Mouse (Mus musculus): Measurements from ENCODE around the gene Scn8a. TPM values are rescaled to one million over a fixed set of nuclear protein-coding genes. Genes with fewer than 3 reads are reported as not detected.
A peak's percentile ranks its signal among the peaks of the same experiment; 100 is the strongest.

The Scn8a gene
- polyA plus RNA-seq, 1 experiment from 2014 or later = 22.7 TPM

DNA sequence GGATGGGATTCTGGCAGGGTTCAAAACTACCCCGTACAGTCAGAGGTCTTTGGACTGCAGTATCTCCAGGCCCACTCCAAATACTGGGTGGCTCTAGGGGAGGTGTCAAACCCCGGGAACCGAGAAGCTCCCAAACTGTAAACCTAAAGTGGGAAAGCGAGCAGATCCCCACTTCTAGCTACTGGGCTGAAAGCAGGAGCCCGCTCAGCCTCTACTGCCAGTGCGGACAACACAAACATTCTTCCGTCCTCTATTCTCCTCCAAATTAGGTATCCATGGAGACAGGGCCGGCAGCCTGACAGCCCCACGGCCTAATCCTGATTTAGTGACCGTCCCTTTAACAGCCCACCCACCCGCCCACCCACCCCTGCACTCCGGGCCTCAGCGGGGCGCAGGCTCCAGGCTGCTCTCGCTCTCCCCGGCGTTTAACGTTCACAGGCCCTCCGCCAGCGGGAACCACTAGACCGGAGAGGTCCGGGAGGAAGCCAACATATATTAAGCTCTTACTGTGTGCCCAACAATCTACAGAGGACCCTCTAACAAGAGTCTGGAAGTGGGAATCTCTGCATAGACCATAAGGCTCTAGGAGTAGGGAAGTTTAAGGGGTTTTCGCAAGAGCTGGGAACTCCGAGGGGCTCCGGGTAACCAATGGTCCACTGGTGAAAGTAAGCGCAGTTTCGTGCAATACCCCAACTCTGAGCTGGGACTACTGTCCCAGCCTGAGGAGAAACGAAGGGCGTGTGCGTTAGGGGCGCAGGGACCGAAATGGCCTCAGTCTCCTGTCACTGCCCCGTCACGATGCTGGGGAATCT lies 207.5 kb downstream of the Scn8a start:
- WGBS = under 1% methylated on average over 34 of the region's 34 CpGs
- Histone ChIP-seq H3K36me3 (replicated peaks) (no peaks in the 10 kb centered on the region), H3K27me3 (replicated peaks) (peaks cover 7% of the 10 kb centered on the region), H3K4me3 (peak overlapping the region; percentile 60), H3K4me2 (peak overlapping the region; percentile 82), H3K9ac (peak overlapping the region; percentile 50), H3K9me3 (no peaks in the 10 kb centered on the region), H3K4me1 (peaks cover 33% of the 10 kb centered on the region), H3K27ac (peak overlapping the region; percentile 46)
- peak; percentile 12 for ATAC-seq (replicated peaks)

DNA sequence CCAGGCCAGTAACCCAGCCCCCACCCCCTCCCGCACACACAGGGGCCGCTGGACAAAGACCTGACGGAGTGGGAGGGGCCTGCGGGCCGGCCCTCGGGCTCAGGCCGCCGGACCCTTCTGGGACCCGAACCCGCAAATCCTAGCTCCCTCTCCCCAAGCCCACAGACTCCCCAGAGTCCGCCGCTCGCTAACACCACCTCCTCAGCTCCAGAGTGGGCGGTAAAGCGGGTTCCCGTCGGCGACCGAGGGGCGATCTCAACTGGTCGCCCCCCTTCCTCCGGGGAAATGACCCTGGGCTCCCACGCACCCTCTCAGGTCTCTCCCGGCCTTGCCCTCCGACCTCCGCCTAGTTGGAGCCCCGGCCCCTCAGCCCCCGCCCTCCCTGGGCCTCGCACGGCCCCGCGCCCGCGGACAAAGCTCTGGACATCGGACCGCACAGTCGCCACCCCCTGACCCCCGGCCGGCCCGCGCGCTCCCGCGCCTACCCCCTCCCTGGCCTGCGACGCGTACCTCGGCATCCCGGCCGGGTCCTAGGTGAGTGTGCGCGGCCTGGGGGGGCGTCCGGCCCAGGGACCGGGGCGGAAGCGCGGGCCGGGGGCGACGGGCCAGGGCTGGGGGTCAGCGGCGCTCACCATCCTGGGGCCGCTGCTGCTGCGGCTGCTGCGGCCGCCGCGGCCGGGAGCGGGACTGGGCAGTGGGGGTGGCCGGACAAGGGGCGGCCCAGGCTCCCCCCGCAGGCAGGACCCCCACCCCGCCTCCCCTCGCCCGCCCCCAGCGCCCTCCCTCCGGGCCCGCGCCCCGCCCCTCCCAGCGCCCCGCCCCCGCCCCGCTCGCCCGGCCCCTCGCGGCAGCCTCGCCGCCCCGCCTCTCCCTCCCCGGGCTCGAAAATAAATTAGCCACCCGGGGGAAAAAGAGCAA lies 208.4 kb downstream of the Scn8a start, which contains the start of gene Fignl2:
TSS of gene Fignl2 (minus strand) at position 755 of the 918 bp plus-strand sequence.
- ATAC-seq (replicated peaks) = peak; percentile 22; the same call in 1 of the 2 replicates
- no peaks in the 10 kb centered on the region for H3K36me3 ChIP-seq (replicated peaks)
- H3K9ac ChIP-seq = peak within 1 kb of the TSS; percentile 50
- peak within 1 kb of the TSS; percentile 60 for H3K4me3 ChIP-seq
- no peaks in the 10 kb centered on the region for H3K9me3 ChIP-seq
- H3K4me2 ChIP-seq = peak within 1 kb of the TSS; percentile 82
- peak within 1 kb of the TSS; percentile 46; the same call in 1 of the 2 replicates for H3K27ac ChIP-seq
- H3K27me3 ChIP-seq (replicated peaks) = peaks cover 7% of the 10 kb centered on the region
- peaks cover 33% of the 10 kb centered on the region for H3K4me1 ChIP-seq
- WGBS = under 1% methylated on average over 68 of the region's 96 CpGs

DNA sequence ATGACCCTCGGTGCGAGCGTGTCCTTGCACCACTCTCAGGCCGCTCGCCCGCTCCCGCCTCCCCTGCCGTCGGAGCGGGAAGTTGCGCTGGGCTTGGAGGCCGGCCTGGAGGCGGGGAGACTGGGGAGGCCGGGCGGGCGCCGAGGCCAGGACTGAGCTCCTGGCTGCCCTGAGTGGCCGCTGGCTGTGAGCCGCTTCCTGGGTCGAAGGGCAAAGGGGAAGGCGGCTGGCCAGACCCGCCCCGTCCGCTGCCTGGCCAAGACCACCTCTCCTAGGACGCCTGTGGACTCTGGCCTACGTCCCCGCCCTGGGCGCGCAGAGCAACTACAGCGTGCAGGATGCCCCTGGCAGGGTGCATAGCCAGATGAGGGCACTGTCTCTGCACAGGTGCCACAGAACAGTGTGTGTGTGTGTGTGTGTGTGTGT lies 209.1 kb downstream of the Scn8a start:
- peaks cover 7% of the 10 kb centered on the region for H3K27me3 ChIP-seq (replicated peaks)
- no peaks in the 10 kb centered on the region for H3K36me3 ChIP-seq (replicated peaks)
- H3K4me3 ChIP-seq = peak overlapping the region; percentile 60
- peaks cover 33% of the 10 kb centered on the region for H3K4me1 ChIP-seq
- peak overlapping the region; percentile 50 for H3K9ac ChIP-seq
- WGBS = 2% methylated on average over 29 of the region's 30 CpGs
- no peak overlapping the region for H3K27ac ChIP-seq
- peak overlapping the region; percentile 82 for H3K4me2 ChIP-seq
- peak; percentile 67 for ATAC-seq (replicated peaks)
- no peaks in the 10 kb centered on the region for H3K9me3 ChIP-seq

DNA sequence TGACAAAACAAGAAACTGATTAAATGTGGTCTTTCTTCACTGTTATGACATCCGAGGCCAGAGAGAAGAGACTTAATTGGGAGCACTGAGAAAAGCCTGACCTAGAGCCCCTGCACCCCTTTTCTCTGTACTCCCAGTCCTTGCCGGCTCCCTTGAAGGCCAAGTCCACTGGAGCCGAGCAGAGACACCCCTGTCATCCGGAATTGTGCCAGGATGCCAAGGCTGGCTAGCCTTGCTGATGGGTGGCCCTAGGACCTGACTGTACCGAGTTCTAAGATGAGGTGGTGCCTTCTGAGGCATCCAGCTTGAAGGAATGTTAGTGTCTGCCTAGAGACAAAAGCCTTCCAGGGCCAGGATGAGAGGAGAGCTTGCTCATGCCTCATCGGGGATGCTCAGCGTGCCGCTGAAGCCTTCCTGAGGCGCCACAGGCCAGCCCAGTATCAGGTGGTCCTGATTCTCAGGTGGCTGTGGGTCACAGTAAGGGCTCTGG lies 210.4 kb downstream of the Scn8a start:
- Histone ChIP-seq H3K27me3 (replicated peaks) (peaks cover 7% of the 10 kb centered on the region), H3K4me1 (peaks cover 33% of the 10 kb centered on the region), H3K27ac (no peak overlapping the region), H3K36me3 (replicated peaks) (no peaks in the 10 kb centered on the region), H3K9me3 (no peaks in the 10 kb centered on the region), H3K9ac (no peak overlapping the region), H3K4me2 (no peak overlapping the region), H3K4me3 (no peak overlapping the region)
- 76% methylated on average over 9 of the region's 9 CpGs for WGBS
- no peak for ATAC-seq (replicated peaks)

DNA sequence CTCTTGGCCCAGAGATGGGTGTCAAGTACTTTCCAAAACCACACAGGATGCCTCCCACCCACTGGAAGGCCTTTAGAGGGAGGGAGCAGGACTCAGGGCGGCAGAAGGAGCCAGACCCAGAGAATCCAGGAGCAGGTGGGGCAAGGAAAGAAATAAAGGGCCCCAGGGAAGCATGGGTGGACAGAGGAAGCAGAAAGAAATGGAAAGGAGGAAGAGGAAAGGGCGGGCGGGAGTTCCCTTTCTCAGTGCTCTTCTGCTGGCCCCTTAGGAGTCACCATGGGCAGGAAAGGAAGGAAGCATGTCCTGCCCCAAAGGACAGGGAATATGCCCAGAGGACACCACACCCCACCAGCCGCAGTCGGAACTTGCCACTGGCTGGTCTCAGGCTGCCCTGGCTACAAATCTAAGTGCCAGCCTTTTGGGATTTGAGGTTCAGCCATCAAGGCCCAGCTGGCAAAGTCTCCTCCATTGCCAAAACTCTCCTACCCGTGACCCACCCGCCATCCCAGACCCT lies 211.4 kb downstream of the Scn8a start:
- no peaks in the 10 kb centered on the region for H3K36me3 ChIP-seq (replicated peaks)
- H3K9ac ChIP-seq = no peak overlapping the region
- H3K4me2 ChIP-seq = no peak overlapping the region
- H3K27ac ChIP-seq = no peak overlapping the region
- ATAC-seq (replicated peaks) = no peak
- no peaks in the 10 kb centered on the region for H3K9me3 ChIP-seq
- no peak overlapping the region for H3K4me3 ChIP-seq
- 79% methylated on average over 7 of the region's 7 CpGs for WGBS
- H3K27me3 ChIP-seq (replicated peaks) = peaks cover 7% of the 10 kb centered on the region
- peaks cover 29% of the 10 kb centered on the region for H3K4me1 ChIP-seq

DNA sequence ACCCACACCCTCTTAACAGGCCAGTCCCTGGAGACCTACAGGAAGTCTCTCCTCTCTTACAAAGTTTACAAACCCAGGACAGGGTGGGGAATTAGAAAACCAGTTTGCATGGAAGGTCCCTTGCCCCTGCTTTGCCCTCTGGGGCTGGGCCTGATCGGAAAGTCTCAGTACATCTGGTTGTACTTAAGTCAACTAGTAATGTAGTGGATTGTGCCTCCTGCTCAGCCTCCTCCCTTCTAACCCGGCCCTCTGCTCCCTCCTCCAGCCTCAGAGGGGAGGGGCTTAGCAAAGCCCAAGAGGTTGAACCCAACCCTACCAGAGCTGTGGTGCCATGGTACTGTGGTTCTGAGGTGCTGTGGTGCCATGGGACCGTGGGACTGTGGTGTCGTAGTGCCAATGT lies 212.6 kb downstream of the Scn8a start:
- no peak for ATAC-seq (replicated peaks)
- Histone ChIP-seq H3K9ac (no peak overlapping the region), H3K27ac (no peak overlapping the region), H3K4me3 (no peak overlapping the region), H3K36me3 (replicated peaks) (no peaks in the 10 kb centered on the region), H3K9me3 (no peaks in the 10 kb centered on the region), H3K4me1 (peaks cover 18% of the 10 kb centered on the region), H3K27me3 (replicated peaks) (peaks cover 7% of the 10 kb centered on the region), H3K4me2 (no peak overlapping the region)
- 62% methylated on average over 4 of the region's 4 CpGs for WGBS

DNA sequence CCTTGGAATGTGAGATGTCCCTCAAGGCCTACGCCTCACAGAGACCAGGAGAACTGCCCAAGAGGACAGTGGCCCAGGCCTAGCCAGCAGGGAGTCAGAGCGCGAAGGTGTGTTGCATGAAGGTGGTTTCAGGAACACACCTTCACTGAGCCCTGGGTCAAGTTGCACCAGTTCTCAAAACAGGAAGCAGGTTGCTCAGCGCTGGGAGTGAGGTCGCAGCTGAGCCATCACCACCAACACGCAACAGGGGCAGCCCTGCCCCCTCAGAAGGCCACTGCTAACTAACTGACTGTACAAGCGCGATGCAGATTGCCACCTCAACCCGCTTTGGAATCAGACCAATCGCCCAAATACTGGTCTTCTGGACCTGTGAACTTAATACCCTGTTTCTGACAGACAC lies 214.8 kb downstream of the Scn8a start:
- H3K4me2 ChIP-seq = no peak overlapping the region
- peaks cover 3% of the 10 kb centered on the region for H3K27me3 ChIP-seq (replicated peaks)
- WGBS = 84% methylated on average over 10 of the region's 10 CpGs

DNA sequence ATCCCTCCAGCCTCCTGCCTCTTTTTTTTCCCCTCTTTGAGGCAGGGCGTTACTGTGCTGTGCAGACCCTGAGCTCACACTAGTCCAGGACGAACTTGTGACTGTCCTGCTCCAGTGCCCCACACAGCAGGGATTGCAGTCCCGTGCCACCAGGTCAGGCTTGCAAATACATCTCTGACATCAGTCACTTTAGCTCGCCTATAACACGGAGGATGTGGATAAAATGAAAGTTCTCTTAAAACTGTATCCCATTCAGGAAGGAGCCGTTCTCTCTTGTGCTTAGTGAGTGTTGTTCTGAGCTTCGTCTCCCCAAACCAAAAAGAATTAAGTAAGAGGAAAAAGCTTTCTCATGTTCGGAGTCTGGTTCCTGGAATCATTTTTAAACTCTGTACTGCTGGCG lies 216.8 kb downstream of the Scn8a start:
- Histone ChIP-seq H3K27me3 (replicated peaks) (no peaks in the 10 kb centered on the region; the same call in 1 of the 2 replicates), H3K9me3 (no peaks in the 10 kb centered on the region), H3K9ac (no peak overlapping the region), H3K36me3 (replicated peaks) (no peaks in the 10 kb centered on the region), H3K4me2 (no peak overlapping the region), H3K4me3 (no peak overlapping the region), H3K27ac (no peak overlapping the region), H3K4me1 (peaks cover 6% of the 10 kb centered on the region; the same call in 1 of the 2 replicates)
- WGBS = 70% methylated on average over 9 of the region's 9 CpGs
- ATAC-seq (replicated peaks) = no peak

More for the DNA sequence above, 214.8 kb downstream of the Scn8a start:
- Histone ChIP-seq H3K36me3 (replicated peaks) (no peaks in the 10 kb centered on the region), H3K4me1 (peaks cover 6% of the 10 kb centered on the region; the same call in 1 of the 2 replicates), H3K4me3 (no peak overlapping the region), H3K9me3 (no peaks in the 10 kb centered on the region), H3K27ac (no peak overlapping the region), H3K9ac (no peak overlapping the region)
- no peak for ATAC-seq (replicated peaks)

DNA sequence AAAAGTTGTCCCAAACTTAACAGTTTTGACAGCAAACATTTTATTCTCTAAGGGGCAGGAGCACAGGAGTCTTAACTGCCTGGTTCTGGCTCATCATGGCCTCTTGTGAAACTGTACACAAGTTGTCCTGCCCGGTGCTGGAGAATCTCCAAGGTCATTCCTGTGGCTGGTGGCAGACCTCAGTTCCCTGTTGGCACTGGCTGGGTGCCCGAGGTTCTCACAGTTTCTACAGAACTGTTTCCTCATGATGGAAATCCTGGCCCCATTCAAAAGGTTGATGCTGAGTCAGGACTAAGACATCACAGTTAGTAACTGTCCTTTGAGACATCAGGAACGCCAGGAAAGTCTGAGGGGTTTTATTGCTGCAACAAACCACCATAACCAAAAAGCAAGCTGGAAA lies 217.3 kb downstream of the Scn8a start:
- ATAC-seq (replicated peaks) = no peak
- Histone ChIP-seq H3K4me2 (no peak overlapping the region), H3K4me1 (peaks cover 6% of the 10 kb centered on the region; the same call in 1 of the 2 replicates), H3K36me3 (replicated peaks) (no peaks in the 10 kb centered on the region), H3K9ac (no peak overlapping the region), H3K9me3 (no peaks in the 10 kb centered on the region), H3K27ac (no peak overlapping the region), H3K4me3 (no peak overlapping the region), H3K27me3 (replicated peaks) (no peaks in the 10 kb centered on the region)
- WGBS = 67% methylated on average over 3 of the region's 3 CpGs

DNA sequence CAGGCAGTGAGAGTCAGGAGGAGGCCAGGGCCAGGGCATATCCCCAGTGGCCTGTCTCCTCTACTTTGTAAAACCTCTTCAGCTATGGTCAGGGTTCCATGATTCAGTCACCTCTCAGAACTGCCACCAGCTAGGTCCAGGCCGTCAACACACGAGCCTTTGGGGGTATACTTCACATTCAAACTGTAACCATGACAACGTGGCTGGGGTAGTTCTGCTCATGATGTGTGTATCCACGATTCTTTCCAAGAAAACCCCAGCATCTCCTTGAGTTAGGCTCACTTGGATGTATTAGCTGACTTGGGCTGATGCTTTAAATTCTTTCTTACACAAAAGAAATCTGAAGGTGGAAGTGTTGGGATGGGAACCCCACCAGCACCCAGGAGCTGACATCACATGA lies 218.6 kb downstream of the Scn8a start:
- no peaks in the 10 kb centered on the region for H3K36me3 ChIP-seq (replicated peaks)
- no peak for ATAC-seq (replicated peaks)
- H3K9ac ChIP-seq = no peak overlapping the region
- no peaks in the 10 kb centered on the region for H3K9me3 ChIP-seq
- no peak overlapping the region for H3K4me2 ChIP-seq
- H3K27ac ChIP-seq = 0 out of 2 replicates have a peak overlapping the region, but pooled peaks have one; percentile 32
- WGBS = 37% methylated on average over 4 of the region's 4 CpGs
- H3K4me3 ChIP-seq = no peak overlapping the region
- peaks cover 16% of the 10 kb centered on the region for H3K4me1 ChIP-seq
- no peaks in the 10 kb centered on the region for H3K27me3 ChIP-seq (replicated peaks)

DNA sequence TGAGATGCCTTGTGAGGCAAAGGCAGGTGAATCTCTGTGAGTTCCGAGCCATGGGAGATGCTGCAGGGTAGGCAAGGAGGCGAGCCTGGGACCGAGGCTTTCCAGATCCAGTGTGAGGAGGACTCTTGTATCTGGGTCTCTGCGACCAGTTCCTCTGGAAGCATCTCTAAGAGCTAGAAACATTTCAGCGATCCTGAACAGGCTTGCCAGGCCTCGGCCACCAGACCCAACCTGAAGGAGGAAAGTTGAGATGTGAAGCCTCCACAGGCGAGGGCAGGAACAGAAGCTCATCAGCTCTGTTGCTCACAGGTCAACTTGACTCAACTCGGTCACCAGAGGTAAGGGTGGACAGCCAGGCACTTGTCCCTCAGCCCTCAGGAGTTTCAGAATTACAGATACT lies 221.9 kb downstream of the Scn8a start:
- Histone ChIP-seq H3K9ac (no peak overlapping the region), H3K36me3 (replicated peaks) (no peaks in the 10 kb centered on the region), H3K4me3 (no peak overlapping the region), H3K4me2 (no peak overlapping the region), H3K4me1 (peaks cover 24% of the 10 kb centered on the region), H3K9me3 (no peaks in the 10 kb centered on the region), H3K27me3 (replicated peaks) (no peaks in the 10 kb centered on the region), H3K27ac (no peak overlapping the region)
- 94% methylated on average over 8 of the region's 8 CpGs for WGBS
- ATAC-seq (replicated peaks) = no peak

Measured in midbrain, embryonic 15.5 days (tissue).